Mouse (Mus musculus): ENCODE data around the gene A030005K14Rik.

The A030005K14Rik gene

GRCm38 (mm10) chr1:83036892-83037667 is 22.1 kb downstream of the A030005K14Rik start:
- in situ Hi-C loops (cut with MboI, MseI): no loop called here

- in situ Hi-C loops (cut with MboI, MseI): no loop called here
Observed at GRCm38 (mm10) chr1:83034509-83034908, 24.7 kb downstream of the A030005K14Rik start.

- in situ Hi-C loops (cut with MboI, MseI): no loop called here
Observed at GRCm38 (mm10) chr1:83032508-83032907, 26.7 kb downstream of the A030005K14Rik start.

GRCm38 (mm10) chr1:83031950-83032349 is 27.2 kb downstream of the A030005K14Rik start:
- in situ Hi-C loops (cut with MboI, MseI): no loop called here

- in situ Hi-C loops (cut with MboI, MseI): no loop called here
Observed at GRCm38 (mm10) chr1:83016556-83016955, 42.6 kb downstream of the A030005K14Rik start.

- in situ Hi-C loops (cut with MboI, MseI): no loop called here
Observed at GRCm38 (mm10) chr1:83015329-83015879, 43.8 kb downstream of the A030005K14Rik start.

- in situ Hi-C loops (cut with MboI, MseI): no loop called here
Observed at GRCm38 (mm10) chr1:83014477-83014876, 44.7 kb downstream of the A030005K14Rik start.
